Mouse (Mus musculus): ENCODE measurements around the gene Spns1.

Spns1 gene

DNA sequence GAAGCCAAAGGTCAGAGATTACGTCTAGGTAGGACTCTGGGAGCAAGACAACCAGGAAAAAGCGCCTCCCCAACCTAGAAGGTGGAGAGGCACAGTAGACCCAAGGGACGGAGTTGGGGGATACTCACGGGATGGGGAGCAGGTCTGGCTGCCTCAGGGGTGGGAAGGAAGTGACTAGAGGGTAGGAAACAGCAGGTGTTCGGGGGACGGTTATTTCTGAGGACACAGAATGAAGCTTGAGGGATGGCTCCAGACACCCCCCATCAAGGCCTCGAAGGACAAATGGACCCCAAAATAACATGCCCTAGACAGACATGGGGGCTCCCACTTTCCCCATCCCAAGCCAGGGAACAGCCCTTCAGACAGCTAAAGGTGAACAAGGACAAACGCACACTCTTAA lies 8.9 kb downstream of the Spns1 start:
- peak; percentile 57 for DNase-seq

- DNase-seq, result no peak
Measured at GRCm38 (mm10) chr7:126367636-126368035, 9.6 kb downstream of the Spns1 start.

- DNase-seq, result peak; percentile 9
Measured at GRCm38 (mm10) chr7:126363038-126363437, 14.2 kb downstream of the Spns1 start.

- peak; percentile 10 for DNase-seq
Measured at GRCm38 (mm10) chr7:126359049-126359448, 18.2 kb downstream of the Spns1 start.

- no peak for DNase-seq
Measured at GRCm38 (mm10) chr7:126358413-126358812, 18.8 kb downstream of the Spns1 start.

DNA sequence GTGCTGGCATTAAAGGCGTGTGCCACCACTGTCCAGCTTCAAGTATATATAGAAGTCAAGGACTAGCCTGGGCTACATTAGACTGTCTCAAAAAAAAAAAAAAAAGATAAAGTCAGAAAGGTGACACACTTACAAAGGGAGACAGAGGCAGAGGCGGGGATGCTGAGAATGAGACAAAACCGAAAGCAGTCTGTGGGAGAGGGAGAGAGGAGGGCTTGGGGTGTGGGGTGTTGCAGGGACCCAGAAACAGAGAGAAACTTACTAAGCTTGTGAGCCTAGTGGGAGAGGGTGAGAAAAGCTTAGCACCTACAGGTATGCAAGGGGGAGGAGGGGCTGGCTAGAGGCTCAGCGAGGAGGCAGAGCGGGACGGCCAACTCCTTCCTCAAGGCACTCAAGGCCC lies 19.4 kb downstream of the Spns1 start:
- DNase-seq, result no peak

DNA sequence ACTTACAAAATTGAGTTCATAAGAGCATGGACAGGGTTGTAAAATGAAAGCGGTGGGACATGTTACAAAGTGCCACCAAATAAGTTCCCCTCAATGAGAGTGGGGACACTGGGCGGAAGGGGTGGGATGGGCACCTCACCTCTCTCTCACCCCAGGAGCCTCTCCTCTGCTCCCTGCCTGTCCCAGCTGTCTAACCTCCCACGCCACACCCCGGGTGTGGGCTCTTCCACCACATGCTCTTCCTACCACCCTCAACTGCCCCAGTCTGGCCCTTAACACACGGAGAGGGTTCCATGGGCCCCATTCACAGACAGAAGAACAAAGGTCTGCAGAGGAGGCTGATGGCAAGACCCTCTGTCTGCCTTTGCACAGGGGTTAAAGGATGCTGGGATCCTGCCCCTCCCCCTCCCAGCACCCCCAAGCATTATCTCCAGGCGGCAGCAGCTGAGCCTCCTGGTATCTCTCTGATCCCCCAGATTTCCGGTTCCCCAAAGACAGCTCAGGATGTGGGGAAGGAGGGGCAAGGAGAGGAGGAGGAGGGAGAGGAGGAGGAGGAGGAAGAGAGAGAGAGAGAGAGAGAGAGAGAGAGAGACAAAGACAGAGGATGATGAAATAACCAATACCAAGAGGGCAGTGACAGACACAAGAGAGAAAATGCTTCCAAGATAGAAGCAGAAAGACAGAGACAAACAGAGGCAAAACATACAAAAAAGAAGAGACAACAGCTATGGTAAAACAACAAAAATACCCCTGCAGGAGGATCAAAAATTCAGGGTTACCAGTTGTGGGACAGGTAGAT lies 20.3 kb downstream of the Spns1 start:
- peak; percentile 65 for DNase-seq

GRCm38 (mm10) chr7:126355847-126356597 lies 21.2 kb downstream of the Spns1 start:
- DNase-seq, result peak; percentile 11

DNA sequence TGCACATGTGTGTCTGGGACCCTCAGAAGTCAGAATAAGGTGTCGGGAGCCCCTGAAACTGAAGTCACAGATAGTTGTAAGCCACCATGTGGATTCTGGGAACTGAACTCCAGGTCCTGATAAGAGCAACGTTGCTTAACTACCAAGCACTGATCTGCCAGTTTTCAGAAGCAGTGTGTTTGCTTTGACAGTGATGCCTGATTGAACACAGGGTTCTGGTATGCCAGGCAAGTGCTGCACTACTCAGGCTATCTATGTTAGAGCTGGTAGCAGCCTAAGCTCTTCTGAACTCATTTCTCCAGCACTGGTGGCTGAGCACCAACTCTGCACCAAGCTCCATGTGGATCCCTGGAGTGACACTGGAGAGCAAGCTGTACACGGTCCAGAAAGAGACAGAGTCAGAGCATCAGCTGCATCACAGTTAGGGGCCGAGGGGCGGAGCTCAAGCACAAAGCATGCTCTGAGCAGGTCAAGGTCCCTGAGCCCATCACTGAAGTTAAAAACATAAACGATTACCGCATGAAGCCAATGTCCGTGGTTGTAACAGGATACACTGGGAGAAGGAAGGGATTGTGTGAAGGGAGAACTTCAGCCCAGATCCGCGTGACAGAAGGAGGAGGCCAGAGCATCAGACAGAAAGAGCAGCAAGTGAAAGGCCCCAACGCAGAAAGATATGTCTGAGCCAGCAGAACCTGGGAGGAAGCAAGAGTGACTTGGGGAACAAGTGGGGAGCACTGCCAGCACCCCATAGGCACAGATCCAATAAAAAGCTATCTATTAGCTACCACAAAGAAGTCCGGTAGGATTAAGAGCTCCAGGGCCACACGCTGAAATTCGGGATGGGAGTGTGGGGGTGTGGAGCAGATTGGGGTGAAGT lies 22.3 kb downstream of the Spns1 start:
- no peak for DNase-seq

GRCm38 (mm10) chr7:126353994-126354365 lies 23.3 kb downstream of the Spns1 start:
- DNase-seq, result no peak

GRCm38 (mm10) chr7:126353251-126353993 lies 23.8 kb downstream of the Spns1 start:
- DNase-seq, result no peak

DNA sequence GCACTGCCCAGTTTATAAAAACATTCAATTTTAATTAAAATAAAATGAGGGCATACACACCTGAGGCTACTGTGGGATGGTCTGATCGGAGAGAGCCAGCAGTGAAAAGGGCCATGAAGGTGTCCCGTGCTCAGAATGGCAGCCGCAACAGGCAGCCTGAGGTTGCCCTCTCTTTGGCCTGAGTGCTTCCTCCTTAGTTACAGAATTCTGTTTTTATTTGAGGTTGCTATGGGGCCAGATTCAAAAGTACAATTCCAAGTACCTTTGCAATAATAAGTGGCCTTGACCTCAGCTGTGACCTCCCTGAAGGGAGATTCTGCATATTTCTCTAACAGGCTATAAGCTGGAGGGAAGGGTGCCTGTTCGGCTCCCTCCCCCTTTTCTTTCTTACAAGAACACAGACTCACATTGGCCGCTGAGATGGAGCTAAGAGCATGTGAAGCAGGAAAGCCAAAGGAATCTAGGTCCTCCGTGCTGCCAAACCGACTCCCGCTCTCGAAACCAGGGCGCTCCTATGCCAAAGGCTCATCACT lies 25.8 kb downstream of the Spns1 start:
- no peak for DNase-seq

DNA sequence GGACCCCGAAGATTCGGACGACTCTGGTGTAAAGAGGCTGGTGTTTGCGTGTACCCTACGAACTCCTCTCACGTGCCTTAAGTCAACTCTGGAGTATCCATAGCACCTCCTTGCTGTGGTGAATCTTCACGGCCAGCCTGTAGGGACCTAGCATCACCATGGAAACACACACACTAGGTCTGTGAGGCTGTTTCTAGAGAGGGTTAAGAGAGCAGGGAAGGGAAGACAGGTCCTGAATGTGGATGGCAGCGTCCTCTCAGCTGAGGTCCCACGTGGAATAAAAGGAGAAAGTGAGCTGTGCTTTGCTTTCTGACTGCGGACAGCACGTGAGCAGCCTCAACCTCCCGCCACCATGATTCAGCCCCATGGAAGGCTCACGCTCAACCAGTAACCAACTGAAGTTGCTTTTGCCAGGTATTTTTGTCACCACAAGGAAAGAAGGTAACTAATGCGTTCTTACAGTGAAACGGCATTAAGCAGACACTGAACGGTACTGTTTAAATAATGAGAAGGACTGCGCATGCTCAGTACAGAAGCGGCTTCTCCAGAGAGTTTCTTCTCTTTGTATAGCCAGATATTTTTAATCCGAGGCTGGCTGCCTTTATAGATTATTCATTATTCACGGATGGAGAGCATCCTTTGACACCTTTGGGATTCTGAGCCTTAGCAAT lies 26.4 kb downstream of the Spns1 start:
- no peak for DNase-seq

DNA sequence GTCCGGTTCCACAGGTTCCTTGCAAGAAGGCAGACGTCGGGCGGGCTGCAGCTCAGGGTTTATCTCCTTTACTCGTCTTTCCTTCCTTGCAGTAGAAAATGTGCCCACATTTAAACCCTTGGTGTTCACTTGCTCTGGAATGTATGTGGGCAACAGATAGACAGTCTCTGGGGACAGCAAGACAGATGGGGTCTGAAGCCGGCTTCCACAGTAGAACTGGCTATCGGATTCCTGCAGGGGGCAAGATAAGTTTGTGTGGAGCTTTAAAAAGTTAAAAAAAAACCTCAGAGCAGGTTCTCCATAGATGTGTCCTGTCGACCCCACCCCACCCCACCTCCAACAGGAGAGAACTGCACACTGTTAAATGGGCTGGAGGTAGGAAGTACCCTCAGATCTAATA lies 29.0 kb downstream of the Spns1 start:
- no peak for DNase-seq

- DNase-seq, result no peak
Measured at GRCm38 (mm10) chr7:126347098-126347497, 30.2 kb downstream of the Spns1 start.

- DNase-seq, result no peak
Measured at GRCm38 (mm10) chr7:126345969-126346368, 31.3 kb downstream of the Spns1 start.

DNA sequence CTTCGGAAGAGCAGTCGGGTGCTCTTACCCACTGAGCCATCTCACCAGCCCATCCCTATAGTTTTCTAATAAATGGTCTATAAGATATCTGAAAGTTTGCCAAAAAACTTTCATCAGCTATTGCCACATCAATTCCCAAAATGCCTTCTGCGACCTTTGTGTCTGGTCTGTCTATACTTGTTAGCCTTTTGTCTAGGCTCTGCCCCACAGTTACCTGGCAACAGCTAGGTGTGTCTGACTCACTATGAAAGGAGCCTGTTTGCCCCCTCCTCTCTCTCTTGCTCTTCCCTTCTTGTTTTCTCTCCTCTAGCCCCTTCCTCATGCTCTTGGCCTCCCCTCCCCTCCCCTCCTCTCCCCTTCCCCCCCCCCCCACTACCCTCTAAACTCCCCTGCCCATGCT lies 31.7 kb downstream of the Spns1 start:
- DNase-seq, result no peak

GRCm38 (mm10) chr7:126340896-126341295 lies 36.4 kb downstream of the Spns1 start:
- no peak for DNase-seq

DNA sequence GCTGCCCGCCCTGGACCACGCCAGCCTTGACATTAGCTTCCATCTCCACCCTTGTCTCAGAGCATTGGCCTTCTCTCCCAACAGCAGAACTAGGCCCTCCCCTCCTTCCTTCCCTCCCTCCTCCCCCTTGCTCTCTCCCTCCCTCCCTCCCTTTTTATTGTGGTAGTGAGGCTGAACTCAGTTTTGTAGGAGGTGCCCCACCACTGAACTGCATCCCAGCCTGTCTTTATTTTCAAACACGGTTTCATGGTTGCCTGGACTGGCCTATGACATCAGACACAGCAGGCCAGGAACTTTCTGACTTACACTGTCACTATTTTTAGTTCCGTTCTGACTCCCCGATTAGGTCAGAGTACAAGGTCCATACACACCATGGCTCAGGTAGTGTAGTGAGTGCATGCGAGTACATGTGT lies 37.0 kb downstream of the Spns1 start:
- DNase-seq, result no peak

DNA sequence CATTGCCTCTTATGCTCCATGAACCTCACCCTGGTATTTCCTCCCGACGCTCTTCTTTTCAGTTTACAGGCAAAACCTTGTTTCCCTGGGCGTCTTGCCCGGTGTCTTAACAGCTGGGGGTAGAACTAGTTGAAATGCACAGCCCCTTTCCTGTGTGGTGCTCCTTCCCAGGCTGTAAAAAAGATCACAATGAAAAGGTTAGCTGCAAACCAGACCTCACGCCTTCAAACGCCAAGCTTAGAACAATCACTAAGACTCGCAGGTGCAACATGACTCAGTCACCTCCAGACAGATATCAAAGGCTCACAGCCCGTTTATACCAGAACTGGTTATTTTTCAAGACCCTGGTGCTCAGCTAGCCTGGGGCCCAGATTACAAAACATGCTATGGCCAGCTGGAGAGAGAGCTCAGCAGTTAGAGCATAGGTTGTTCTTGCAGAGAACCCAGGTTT lies 37.7 kb downstream of the Spns1 start:
- DNase-seq, result peak; percentile 64

DNA sequence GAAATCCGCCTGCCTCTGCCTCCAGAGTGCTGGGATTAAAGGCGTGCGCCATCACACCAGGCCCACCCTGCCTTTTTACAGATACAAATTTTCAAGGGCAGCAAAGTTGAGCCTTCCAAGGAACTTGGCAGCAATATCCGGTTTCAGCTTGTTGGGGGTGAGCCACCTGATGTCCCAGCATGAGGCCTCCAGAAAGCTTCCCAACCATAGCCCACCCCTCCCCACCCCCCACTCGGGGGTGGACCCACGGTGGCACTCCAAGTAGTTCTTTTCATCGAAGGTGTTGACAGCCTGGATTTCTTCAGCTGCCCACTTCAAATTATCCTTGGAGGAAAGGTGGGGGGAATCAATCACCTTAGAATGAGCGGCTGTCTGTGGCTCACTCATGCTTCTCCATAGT lies 38.3 kb downstream of the Spns1 start:
- peak; percentile 57 for DNase-seq

- no peak for DNase-seq
Measured at GRCm38 (mm10) chr7:126335556-126335955, 41.7 kb downstream of the Spns1 start.
